In the genomic region with DNA sequence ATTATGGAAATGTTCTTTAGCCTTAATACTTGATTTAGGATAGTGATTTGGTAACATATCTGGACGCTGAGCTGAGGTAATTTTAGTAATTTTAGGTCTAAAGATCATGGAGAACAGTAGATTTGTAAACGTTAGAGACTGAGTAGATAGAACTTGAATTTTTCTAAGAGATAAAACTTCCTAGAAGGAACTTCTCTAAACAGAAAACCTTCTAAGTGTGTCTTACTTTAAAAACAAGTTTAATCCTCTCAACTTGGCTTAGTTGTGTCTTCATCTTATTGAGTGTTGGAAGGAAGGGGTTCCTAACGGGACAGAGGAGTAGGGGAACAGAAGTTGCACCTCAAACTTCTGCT, we compare ENCODE assay signal across 7 mouse cellular contexts.
DNase-seq lines count a peak whose midpoint lies in the region; ATAC-seq and TF ChIP-seq lines count a peak whose summit lies in the region.

No protein-coding gene starts in this region.

- TF ChIP-seq POLR2A in limb, embryonic 14.5 days (IDR thresholded peaks at IDR 0.05; ENCODE audit: borderline replicate concordance, extremely low read depth, insufficient read depth, insufficient read length) = no peak

- peak overlapping the region; percentile 74 for H3K9ac ChIP-seq in lung, postnatal 0 days (replicated peaks; ENCODE audit: low read depth)
- no peak overlapping the region for H3K9ac ChIP-seq in forebrain, embryonic 13.5 days
- H3K9ac ChIP-seq in limb, embryonic 14.5 days (ENCODE audit: low read depth, low read length, severe bottlenecking) = no peak overlapping the region
- no peak overlapping the region for H3K9ac ChIP-seq in stomach, embryonic 14.5 days (replicated peaks; ENCODE audit: low read depth, low read length)

- TF ChIP-seq CTCF in lung, postnatal 0 days (IDR thresholded peaks at IDR 0.05) = no peak

- 0 out of 2 replicates have a peak, but pooled peaks have one; percentile 1 for TF ChIP-seq EP300 in lung, postnatal 0 days (IDR thresholded peaks at IDR 0.05)

- DNase-seq in lung, postnatal 0 days (ENCODE audit: low spot score) = no peak
- no peak for DNase-seq in lung, postnatal 36 days
- DNase-seq in limb, embryonic 14.5 days (ENCODE audit: low spot score) = no peak
- DNase-seq in urinary bladder, postnatal 10 days (ENCODE audit: low spot score) = no peak

- H3K4me1 ChIP-seq in lung, postnatal 0 days (ENCODE audit: insufficient read depth, low read depth, low read length) = peaks cover 24% of the 10 kb centered on the region
- H3K4me1 ChIP-seq in forebrain, embryonic 13.5 days = peaks cover 18% of the 10 kb centered on the region
- H3K4me1 ChIP-seq in limb, embryonic 14.5 days (ENCODE audit: control insufficient read depth, insufficient read depth, low read length) = peaks cover 12% of the 10 kb centered on the region
- peaks cover 7% of the 10 kb centered on the region for H3K4me1 ChIP-seq in stomach, embryonic 14.5 days (ENCODE audit: control insufficient read depth, insufficient read depth, low read length)

- H3K4me2 ChIP-seq in lung, postnatal 0 days (replicated peaks; ENCODE audit: low read depth, low read length) = peak overlapping the region; percentile 58
- peak overlapping the region; percentile 70 for H3K4me2 ChIP-seq in forebrain, embryonic 13.5 days
- peak overlapping the region; percentile 64 for H3K4me2 ChIP-seq in limb, embryonic 14.5 days (replicated peaks; ENCODE audit: low read depth, low read length, severe bottlenecking)
- H3K4me2 ChIP-seq in stomach, embryonic 14.5 days (replicated peaks; ENCODE audit: low read depth, low read length) = peak overlapping the region; percentile 69

- no peak for ATAC-seq in lung, postnatal 0 days
- no peak for ATAC-seq in forebrain, embryonic 13.5 days
- no peak for ATAC-seq in limb, embryonic 14.5 days (ENCODE audit: low FRiP score, low read depth)
- no peak for ATAC-seq in stomach, embryonic 14.5 days (ENCODE audit: insufficient number of reproducible peaks, insufficient read depth, low FRiP score, low read depth)
- ATAC-seq in granulocyte monocyte progenitor cell, adult 5-6 weeks (replicated peaks; ENCODE audit: poor library complexity, severe bottlenecking) = no peak

- peak overlapping the region; percentile 57; the same call in 1 of the 2 replicates for H3K27ac ChIP-seq in lung, postnatal 0 days (ENCODE audit: low read length)
- H3K27ac ChIP-seq in forebrain, embryonic 13.5 days = no peak overlapping the region
- no peak overlapping the region for H3K27ac ChIP-seq in limb, embryonic 14.5 days (replicated peaks; ENCODE audit: low read depth, low read length)
- H3K27ac ChIP-seq in stomach, embryonic 14.5 days (ENCODE audit: low read length) = no peak overlapping the region

- H3K4me3 ChIP-seq in lung, postnatal 0 days (ENCODE audit: low read depth, low read length) = peak overlapping the region; percentile 78
- H3K4me3 ChIP-seq in forebrain, embryonic 13.5 days = peak overlapping the region; percentile 56
- peak overlapping the region; percentile 77 for H3K4me3 ChIP-seq in limb, embryonic 14.5 days (replicated peaks; ENCODE audit: low read length)
- peak overlapping the region; percentile 67 for H3K4me3 ChIP-seq in stomach, embryonic 14.5 days (ENCODE audit: low read depth, low read length)

- H3K36me3 ChIP-seq in lung, postnatal 0 days (ENCODE audit: insufficient read depth, low read length) = no peaks in the 10 kb centered on the region
- H3K36me3 ChIP-seq in forebrain, embryonic 13.5 days (ENCODE audit: poor library complexity, severe bottlenecking) = no peaks in the 10 kb centered on the region
- H3K36me3 ChIP-seq in limb, embryonic 14.5 days (ENCODE audit: control insufficient read depth, insufficient read depth, low read length) = no peaks in the 10 kb centered on the region
- H3K36me3 ChIP-seq in stomach, embryonic 14.5 days (ENCODE audit: control insufficient read depth, insufficient read depth, low read length) = no peaks in the 10 kb centered on the region

- H3K27me3 ChIP-seq in lung, postnatal 0 days (replicated peaks; ENCODE audit: insufficient read depth, low read length) = no peaks in the 10 kb centered on the region
- H3K27me3 ChIP-seq in forebrain, embryonic 13.5 days = peaks cover 17% of the 10 kb centered on the region
- no peaks in the 10 kb centered on the region for H3K27me3 ChIP-seq in limb, embryonic 14.5 days (ENCODE audit: control insufficient read depth, insufficient read depth, low read length)
- H3K27me3 ChIP-seq in stomach, embryonic 14.5 days (ENCODE audit: control insufficient read depth, insufficient read depth, low read length) = no peaks in the 10 kb centered on the region

- WGBS in lung, postnatal 0 days = 34% methylated on average over 3 of the region's 3 CpGs
- 52% methylated on average over 3 of the region's 3 CpGs for WGBS in forebrain, embryonic 13.5 days
- WGBS in limb, embryonic 14.5 days = 55% methylated on average over 3 of the region's 3 CpGs
- WGBS in stomach, embryonic 14.5 days = 42% methylated on average over 3 of the region's 3 CpGs

- no peaks in the 10 kb centered on the region for H3K9me3 ChIP-seq in lung, postnatal 0 days (ENCODE audit: low read length)
- H3K9me3 ChIP-seq in forebrain, embryonic 13.5 days (replicated peaks) = no peaks in the 10 kb centered on the region
- H3K9me3 ChIP-seq in limb, embryonic 14.5 days (ENCODE audit: control insufficient read depth, low read length) = no peaks in the 10 kb centered on the region
- no peaks in the 10 kb centered on the region for H3K9me3 ChIP-seq in stomach, embryonic 14.5 days (ENCODE audit: control insufficient read depth, low read depth, low read length)
